Mouse (Mus musculus) cerebellum, postnatal 14 days (tissue): ENCODE results near the gene Phactr3.

Experiments used
- DNase-seq, 2 experiments: peaks; one replicate each; pipeline ENCODE4 v3.0.0; 2021; ENCODE audit warnings: mixed read lengths in 2 of 2

Phactr3 gene

GRCm38 (mm10) chr2:178196038-178196437, 77.3 kb downstream of the Phactr3 start:
- no peak for DNase-seq

GRCm38 (mm10) chr2:178197542-178197941, 78.8 kb downstream of the Phactr3 start:
- no peak for DNase-seq

GRCm38 (mm10) chr2:178204455-178204854, 85.7 kb downstream of the Phactr3 start:
- no peak for DNase-seq

- no peak for DNase-seq
These were observed 89.4 kb downstream of the Phactr3 start for GRCm38 (mm10) chr2:178208186-178208600.

GRCm38 (mm10) chr2:178213826-178214225, 95.1 kb downstream of the Phactr3 start:
- DNase-seq: no peak

- DNase-seq: peak; percentile 49 to 63
These were observed 95.8 kb downstream of the Phactr3 start for GRCm38 (mm10) chr2:178214531-178214930.

GRCm38 (mm10) chr2:178218461-178218860, 99.7 kb downstream of the Phactr3 start:
- DNase-seq: peak; percentile 61 to 68

- no peak for DNase-seq
These were observed 100.8 kb downstream of the Phactr3 start for GRCm38 (mm10) chr2:178219454-178220147.

- no peak for DNase-seq
These were observed 101.5 kb downstream of the Phactr3 start for GRCm38 (mm10) chr2:178220148-178220717.

- DNase-seq: no peak
These were observed 102.2 kb downstream of the Phactr3 start for GRCm38 (mm10) chr2:178221003-178221402.

GRCm38 (mm10) chr2:178229231-178229630, 110.5 kb downstream of the Phactr3 start:
- DNase-seq: no peak

GRCm38 (mm10) chr2:178233487-178233886, 114.7 kb downstream of the Phactr3 start:
- DNase-seq: peak in 1 of 2 experiments; percentile 42

GRCm38 (mm10) chr2:178237056-178237455, 118.3 kb downstream of the Phactr3 start:
- peak; percentile 46 to 68 for DNase-seq

- no peak for DNase-seq
These were observed 119.7 kb downstream of the Phactr3 start for GRCm38 (mm10) chr2:178238503-178238902.

GRCm38 (mm10) chr2:178240886-178241285, 122.1 kb downstream of the Phactr3 start:
- DNase-seq: no peak

GRCm38 (mm10) chr2:178241374-178241773, 122.6 kb downstream of the Phactr3 start:
- DNase-seq: no peak

GRCm38 (mm10) chr2:178242996-178243395, 124.2 kb downstream of the Phactr3 start:
- no peak for DNase-seq

- peak; percentile 71 to 75 for DNase-seq
These were observed 126.1 kb downstream of the Phactr3 start for GRCm38 (mm10) chr2:178244866-178245265.

GRCm38 (mm10) chr2:178245841-178246240, 127.1 kb downstream of the Phactr3 start:
- peak; percentile 64 to 74 for DNase-seq

GRCm38 (mm10) chr2:178246767-178247166, 128.0 kb downstream of the Phactr3 start:
- peak; percentile 48 to 74 for DNase-seq

- peak in 1 of 2 experiments; percentile 45 for DNase-seq
These were observed 128.5 kb downstream of the Phactr3 start for GRCm38 (mm10) chr2:178247274-178247673.

GRCm38 (mm10) chr2:178257117-178257825, 138.5 kb downstream of the Phactr3 start:
- no peak for DNase-seq

- DNase-seq: no peak
These were observed 139.3 kb downstream of the Phactr3 start for GRCm38 (mm10) chr2:178257986-178258555.
